Mouse (Mus musculus): ENCODE data around the gene Pnkd. TPM values are rescaled to one million over a fixed set of nuclear protein-coding genes. Genes with fewer than 3 reads are reported as not detected.
"Not testable (repeated sequence)": the region's sequence is repeated elsewhere in the genome, so short reads cannot be mapped to it uniquely, and the experiment has no call there.

Gene Pnkd
- total and polyA plus RNA-seq, 3 experiments = 52.5 to 64.2 TPM; not detected in 1

GRCm38 (mm10) chr1:74396456-74397222, 111.9 kb downstream of the Pnkd start:
- H3K9me3 ChIP-seq (replicated peaks; ENCODE audit: insufficient read depth, low read length); DNase-seq (ENCODE audit: low read depth, low spot score); H3K27me3 ChIP-seq (ENCODE audit: control insufficient read depth in 1 of 2, insufficient read depth in 2 of 2, low read length in 2 of 2): not testable (repeated sequence)
- peak; percentile 66 for TF ChIP-seq USF1 (IDR thresholded peaks at IDR 0.05; ENCODE audit: low read depth, low read length)
- H3K36me3 ChIP-seq (ENCODE audit: control insufficient read depth in 1 of 2, insufficient read depth in 2 of 2, low read length in 2 of 2) = peaks cover 0 to 12% of the 10 kb centered on the region in 2 experiments; a peak in 2 of 4 replicates
- H3K4me1 ChIP-seq (ENCODE audit: control insufficient read depth in 1 of 2, insufficient read depth in 2 of 2, low read length in 2 of 2) = peaks cover 0 to 15% of the 10 kb centered on the region in 2 experiments; a peak in 1 of 4 replicates
- peak overlapping the region; percentile 31 to 71; a peak in 3 of 4 replicates for H3K4me3 ChIP-seq (ENCODE audit: control insufficient read depth in 1 of 2, insufficient read depth in 1 of 2, low read depth in 2 of 2, low read length in 2 of 2)
- peak overlapping the region; percentile 87 for H3K9ac ChIP-seq (ENCODE audit: control insufficient read depth, low read depth, low read length, poor library complexity, severe bottlenecking)
- peaks cover 14% of the 10 kb centered on the region for H3K79me2 ChIP-seq (ENCODE audit: control insufficient read depth, insufficient read depth, low read length, poor library complexity)
- peak overlapping the region; percentile 96 for H3K27ac ChIP-seq (ENCODE audit: control insufficient read depth, low read depth, low read length)

- DNase-seq (ENCODE audit: low read depth, low spot score) = peak; percentile 96
- peak overlapping the region; percentile 31 to 71 for H3K4me3 ChIP-seq (ENCODE audit: control insufficient read depth in 1 of 2, insufficient read depth in 1 of 2, low read depth in 2 of 2, low read length in 2 of 2)
- H3K4me1 ChIP-seq (ENCODE audit: control insufficient read depth in 1 of 2, insufficient read depth in 2 of 2, low read length in 2 of 2) = peaks cover 0 to 22% of the 10 kb centered on the region in 2 experiments; a peak in 2 of 4 replicates
- H3K27me3 ChIP-seq (ENCODE audit: control insufficient read depth in 1 of 2, insufficient read depth in 2 of 2, low read length in 2 of 2) = no peaks in the 10 kb centered on the region
- H3K79me2 ChIP-seq (ENCODE audit: control insufficient read depth, insufficient read depth, low read length, poor library complexity) = peaks cover 6% of the 10 kb centered on the region
- peak overlapping the region; percentile 96 for H3K27ac ChIP-seq (ENCODE audit: control insufficient read depth, low read depth, low read length)
- H3K36me3 ChIP-seq (ENCODE audit: control insufficient read depth in 1 of 2, insufficient read depth in 2 of 2, low read length in 2 of 2) = peaks cover 0 to 20% of the 10 kb centered on the region in 2 experiments; a peak in 2 of 4 replicates
- H3K9ac ChIP-seq (ENCODE audit: control insufficient read depth, low read depth, low read length, poor library complexity, severe bottlenecking) = peak overlapping the region; percentile 87
- H3K9me3 ChIP-seq (replicated peaks; ENCODE audit: insufficient read depth, low read length) = no peaks in the 10 kb centered on the region
- no peak for TF ChIP-seq TAL1 (IDR thresholded peaks at IDR 0.05; ENCODE audit: low read length)
- TF ChIP-seq E2F4 (IDR thresholded peaks at IDR 0.05; ENCODE audit: borderline replicate concordance, low read depth, low read length) = no peak
- TF ChIP-seq ZNF384 (IDR thresholded peaks at IDR 0.05; ENCODE audit: low read depth, low read length) = no peak
- TF ChIP-seq CHD2 (IDR thresholded peaks at IDR 0.05; ENCODE audit: low read length) = no peak; the same call in 1 of the 2 replicates
- peak; percentile 75 for TF ChIP-seq HCFC1 (IDR thresholded peaks at IDR 0.05; ENCODE audit: low read depth, low read length)
- TF ChIP-seq JUND (IDR thresholded peaks at IDR 0.05; ENCODE audit: low read depth, low read length) = no peak
- TF ChIP-seq USF2 (IDR thresholded peaks at IDR 0.05; ENCODE audit: borderline replicate concordance in 1 of 2, insufficient read depth in 1 of 2, low read depth in 1 of 2, low read length in 2 of 2) = no peak
- TF ChIP-seq POLR2AphosphoS2 (IDR thresholded peaks at IDR 0.05; ENCODE audit: low read length) = peak; percentile 94
- peak; percentile 47; the same call in 1 of the 2 replicates for TF ChIP-seq ETS1 (IDR thresholded peaks at IDR 0.05; ENCODE audit: low read depth, low read length)
- peak; percentile 11; the same call in 1 of the 2 replicates for TF ChIP-seq RAD21 (IDR thresholded peaks at IDR 0.05; ENCODE audit: low read depth, low read length)
- TF ChIP-seq CHD1 (IDR thresholded peaks at IDR 0.05; ENCODE audit: low read depth, low read length) = no peak
- TF ChIP-seq NRF1 (IDR thresholded peaks at IDR 0.05; ENCODE audit: insufficient read depth, low read depth, low read length, poor library complexity, severe bottlenecking) = peak; percentile 78
- peak; percentile 41; the same call in 1 of the 2 replicates for TF ChIP-seq SIN3A (IDR thresholded peaks at IDR 0.05; ENCODE audit: low read length)
- TF ChIP-seq TCF12 (IDR thresholded peaks at IDR 0.05; ENCODE audit: low read depth, low read length) = peak; percentile 45; the same call in 1 of the 2 replicates
- peak; percentile 91 for TF ChIP-seq ELF1 (IDR thresholded peaks at IDR 0.05; ENCODE audit: low read depth, low read length)
- TF ChIP-seq GATA1 (IDR thresholded peaks at IDR 0.05; ENCODE audit: low read depth, low read length) = peak; percentile 42; the same call in 1 of the 2 replicates
- peak; percentile 49 to 63 (median 63) for TF ChIP-seq CTCF (IDR thresholded peaks at IDR 0.05 in 2 of 3, conservative IDR thresholded peaks at IDR 0.05 in 1 of 3; ENCODE audit: control insufficient read depth in 1 of 3, insufficient read depth in 1 of 3, low read depth in 2 of 3, low read length in 3 of 3, poor library complexity in 1 of 3, severe bottlenecking in 1 of 3)
- no peak for TF ChIP-seq MYB (IDR thresholded peaks at IDR 0.05; ENCODE audit: low read depth, low read length)
- no peak for TF ChIP-seq UBTF (IDR thresholded peaks at IDR 0.05; ENCODE audit: borderline replicate concordance, insufficient read depth, low read depth, low read length)
- peak; percentile 83; the same call in 1 of the 2 replicates for TF ChIP-seq MAZ (IDR thresholded peaks at IDR 0.05; ENCODE audit: low read depth, low read length)
- TF ChIP-seq ZKSCAN1 (IDR thresholded peaks at IDR 0.05; ENCODE audit: low read depth, low read length) = no peak; the same call in 1 of the 2 replicates
- TF ChIP-seq ZMIZ1 (IDR thresholded peaks at IDR 0.05; ENCODE audit: low read depth, low read length) = peak; percentile 91
- TF ChIP-seq KAT2A (conservative IDR thresholded peaks at IDR 0.05; ENCODE audit: low read depth, low read length) = no peak
- peak; percentile 14 to 33; a peak in 1 of 4 replicates for TF ChIP-seq EP300 (IDR thresholded peaks at IDR 0.05; ENCODE audit: low read depth in 1 of 2, low read length in 2 of 2)
- TF ChIP-seq MXI1 (IDR thresholded peaks at IDR 0.05; ENCODE audit: low read depth, low read length) = peak; percentile 56
- no peak for TF ChIP-seq SMC3 (IDR thresholded peaks at IDR 0.05; ENCODE audit: low read depth, low read length)
- no peak for TF ChIP-seq RCOR1 (IDR thresholded peaks at IDR 0.05; ENCODE audit: low read depth, low read length)
Measured at GRCm38 (mm10) chr1:74397268-74397918, 112.7 kb downstream of the Pnkd start.

Data from MEL (cell line).